Mouse (Mus musculus) forebrain, embryonic 11.5 days (tissue): ENCODE results near the gene Igf2bp3. TPM values are rescaled to one million over a fixed set of nuclear protein-coding genes. Genes with fewer than 3 reads are reported as not detected.

Source experiments
- ATAC-seq: fragments of 200-750 bp; cut with Nextera tagmentation; replicated peaks from 2 replicates; pipeline ENCODE4 v1.8.0; 2017; ENCODE audit warnings: moderate TSS enrichment; ENCODE audit not compliant: low FRiP score
- DNase-seq: peaks from one replicate; pipeline ENCODE4 v3.0.0-alpha.2; 2017; ENCODE audit warnings: low spot score
- H3K27ac ChIP-seq: fragments of 300-500 bp; sonication (generic); 2 replicates; pipeline ENCODE4 v1.5.1; 2014; ENCODE audit warnings: low read depth, low read length
- H3K27me3 ChIP-seq: fragments of 300-500 bp; sonication (generic); 2 replicates; pipeline ENCODE4 v1.6.1; 2014; ENCODE audit warnings: mild to moderate bottlenecking, low read length, mixed read lengths; ENCODE audit not compliant: control insufficient read depth, insufficient read depth
- H3K36me3 ChIP-seq: fragments of 300-500 bp; sonication (generic); 2 replicates; pipeline ENCODE4 v1.6.1; 2014; ENCODE audit warnings: mild to moderate bottlenecking, low read length, moderate library complexity, mixed read lengths; ENCODE audit not compliant: control insufficient read depth, insufficient read depth
- H3K4me1 ChIP-seq: fragments of 300-500 bp; sonication (generic); replicated peaks from 2 replicates; pipeline ENCODE4 v1.6.1; 2014; ENCODE audit warnings: low read length, mixed read lengths; ENCODE audit not compliant: control insufficient read depth, insufficient read depth
- H3K4me2 ChIP-seq: fragments of 300-500 bp; sonication (generic); 2 replicates; pipeline ENCODE4 v1.6.1; 2014; ENCODE audit warnings: low read depth, mild to moderate bottlenecking, low read length, moderate library complexity, mixed read lengths; ENCODE audit not compliant: severe bottlenecking
- H3K4me3 ChIP-seq: fragments of 300-500 bp; sonication (generic); 2 replicates; pipeline ENCODE4 v1.5.1; 2014; ENCODE audit warnings: low read depth, low read length
- H3K9ac ChIP-seq: fragments of 300-500 bp; sonication (generic); 2 replicates; pipeline ENCODE4 v1.6.1; 2014; ENCODE audit warnings: low read length
- H3K9me3 ChIP-seq: fragments of 300-500 bp; sonication (generic); 2 replicates; pipeline ENCODE4 v1.6.1; 2016; ENCODE audit warnings: low read length, mixed read lengths; ENCODE audit not compliant: control insufficient read depth
- WGBS: fragments of 180-500 bp; shearing (Covaris S2); extraction: QIAGEN DNeasy Blood & Tissue Kit; methylation state at CpG from one replicate; pipeline ENCODE4 v1.1.7; 2014; 5-methylcytosine and 5-hydroxymethylcytosine counted together
- polyA plus RNA-seq: library from polyadenylated mRNA; unstranded; fragments of >200 nt; fragmentation: Nextera tagmentation; extraction: Ambion mirVana; gene quantifications from 2 replicates; pipeline ENCODE4 v1.2.1, GENCODE M21; 2014

The Igf2bp3 gene
- polyA plus RNA-seq, 1 experiment from 2014 or later, result 132 TPM

GRCm38 (mm10) chr6:49215748-49216585 is 1.2 kb upstream of the Igf2bp3 start:
- DNase-seq, result no peak
- Histone ChIP-seq H3K4me1 (peaks cover 10% of the 10 kb centered on the region), H3K27me3 (no peaks in the 10 kb centered on the region), H3K9me3 (no peaks in the 10 kb centered on the region), H3K27ac (peak overlapping the region; percentile 99), H3K4me3 (peak overlapping the region; percentile 96), H3K4me2 (peak overlapping the region; percentile 96), H3K36me3 (no peaks in the 10 kb centered on the region), H3K9ac (peak overlapping the region; percentile 77)
- ATAC-seq, result peak; percentile 47
- WGBS, result under 1% methylated on average over 14 of the region's 14 CpGs

DNA sequence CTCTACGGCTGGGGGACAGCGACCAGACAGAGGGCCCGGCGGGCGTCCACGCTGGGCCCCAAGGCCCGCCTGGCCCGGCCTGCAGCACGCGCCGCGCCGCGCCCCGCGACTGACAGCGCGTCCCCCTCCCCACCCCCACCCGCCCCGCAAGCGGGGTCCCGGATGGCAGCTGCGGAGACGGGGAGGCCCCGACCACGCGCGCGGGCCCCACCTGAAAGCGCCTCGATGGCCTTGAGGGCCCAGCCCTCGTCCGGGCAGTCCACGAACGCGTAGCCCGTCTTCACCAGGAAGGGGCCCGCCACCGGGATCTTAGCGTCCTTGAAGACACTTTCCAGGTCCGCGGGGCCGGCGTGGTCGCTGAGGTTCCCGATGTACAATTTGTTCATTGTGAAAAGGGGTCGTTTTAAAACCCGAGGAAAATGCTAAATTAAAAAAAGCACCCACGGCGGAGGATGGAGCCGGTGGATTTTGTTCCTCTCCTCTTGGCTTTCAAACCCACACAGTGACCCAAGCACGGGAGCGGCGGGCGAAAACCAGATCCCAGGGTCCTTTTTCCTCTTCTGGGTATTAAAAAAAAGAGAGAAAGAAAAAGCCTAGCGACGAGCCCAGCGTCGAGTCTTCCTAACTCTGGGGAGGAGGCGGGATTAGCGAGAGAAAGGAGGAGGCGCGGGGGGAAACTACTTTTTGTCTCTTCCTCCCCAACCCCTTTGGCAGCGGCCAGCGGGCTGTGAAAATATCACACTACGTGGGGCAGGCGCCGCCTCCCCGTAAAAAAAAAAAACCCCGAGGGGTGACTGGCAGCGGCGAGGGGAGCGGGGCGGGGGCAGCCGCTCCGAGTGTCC is 450 bp downstream of the Igf2bp3 start:
- DNase-seq, result peak; percentile 94
- peaks cover 16% of the 10 kb centered on the region for H3K4me1 ChIP-seq
- H3K4me3 ChIP-seq, result peak overlapping the region; percentile 96
- H3K9ac ChIP-seq, result peak overlapping the region; percentile 94
- ATAC-seq, result peak; percentile 19
- no peaks in the 10 kb centered on the region for H3K36me3 ChIP-seq
- peak overlapping the region; percentile 99 for H3K27ac ChIP-seq
- no peaks in the 10 kb centered on the region for H3K9me3 ChIP-seq
- peak overlapping the region; percentile 96 for H3K4me2 ChIP-seq
- WGBS, result under 1% methylated on average over 72 of the region's 76 CpGs
- H3K27me3 ChIP-seq, result no peaks in the 10 kb centered on the region

DNA sequence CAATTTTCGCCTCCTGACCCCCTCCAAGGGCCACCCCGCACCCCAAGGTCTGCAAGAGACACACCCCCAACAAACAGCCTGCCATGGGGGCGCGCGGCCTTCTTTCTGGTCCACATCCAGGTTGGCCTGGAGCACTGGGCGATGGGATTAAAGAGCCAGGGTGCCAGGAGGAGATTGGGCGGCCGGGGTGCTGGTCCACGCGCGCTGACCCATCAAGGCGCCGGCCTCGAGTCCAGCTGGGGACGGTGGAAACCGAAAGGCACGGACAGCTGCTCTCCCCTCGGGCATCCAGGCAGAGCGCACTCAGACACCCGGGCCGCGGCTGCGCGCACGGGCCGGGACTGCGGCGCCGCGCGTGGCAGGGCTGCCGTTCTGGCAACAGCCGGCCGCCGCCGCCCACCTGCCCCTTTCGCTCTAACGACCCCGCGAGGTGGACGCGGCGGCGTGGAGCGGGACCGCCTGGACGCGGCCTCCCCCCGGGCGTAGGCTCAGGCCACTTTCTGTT is 1.1 kb downstream of the Igf2bp3 start:
- H3K9me3 ChIP-seq, result no peaks in the 10 kb centered on the region
- H3K36me3 ChIP-seq, result no peaks in the 10 kb centered on the region; the same call in 1 of the 2 replicates
- H3K27ac ChIP-seq, result peak overlapping the region; percentile 99
- WGBS, result 0% methylated on average over 45 of the region's 50 CpGs
- H3K4me2 ChIP-seq, result peak overlapping the region; percentile 96
- DNase-seq (peak; percentile 74), ATAC-seq (no peak)
- H3K4me1 ChIP-seq, result peaks cover 16% of the 10 kb centered on the region
- H3K4me3 ChIP-seq, result peak overlapping the region; percentile 96
- H3K9ac ChIP-seq, result peak overlapping the region; percentile 94
- H3K27me3 ChIP-seq, result no peaks in the 10 kb centered on the region

DNA sequence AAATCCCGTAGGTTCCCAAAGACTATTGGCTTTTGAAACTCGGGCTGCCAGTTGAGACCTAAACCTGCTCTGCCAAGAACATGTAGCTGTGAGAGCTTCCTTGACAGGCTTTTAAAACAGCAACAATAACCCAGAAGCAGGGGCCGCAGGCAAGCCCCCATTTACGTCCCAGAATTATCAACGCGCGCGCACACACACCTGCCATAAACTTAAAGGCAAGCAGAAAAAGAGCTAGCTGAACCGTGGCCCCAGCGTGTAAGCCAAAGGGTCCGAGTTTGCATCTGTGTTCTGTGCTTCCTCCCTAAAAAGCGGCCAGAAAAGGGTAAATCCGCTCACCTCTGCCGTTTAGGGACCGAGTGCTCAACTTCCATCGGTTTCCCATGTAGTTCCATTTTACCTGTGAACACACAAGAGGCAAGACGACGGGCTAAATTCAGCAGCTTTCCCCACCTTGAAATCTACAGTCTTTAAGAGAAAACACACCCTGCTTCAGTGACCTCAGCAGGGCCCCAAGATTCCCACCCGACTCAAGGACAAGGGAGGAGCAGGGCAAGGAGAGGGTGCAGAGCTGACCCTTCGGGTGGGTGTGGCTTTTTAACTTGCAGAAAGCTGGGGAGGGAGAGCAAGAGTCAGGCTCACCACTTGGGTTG is 1.7 kb downstream of the Igf2bp3 start:
- ATAC-seq (no peak), DNase-seq (peak; percentile 53)
- peak overlapping the region; percentile 94 for H3K9ac ChIP-seq
- peak overlapping the region; percentile 99; the same call in 1 of the 2 replicates for H3K27ac ChIP-seq
- peak overlapping the region; percentile 96 for H3K4me2 ChIP-seq
- no peaks in the 10 kb centered on the region for H3K27me3 ChIP-seq
- H3K36me3 ChIP-seq, result no peaks in the 10 kb centered on the region; the same call in 1 of the 2 replicates
- peak overlapping the region; percentile 96 for H3K4me3 ChIP-seq
- 3% methylated on average over 20 of the region's 20 CpGs for WGBS
- H3K9me3 ChIP-seq, result no peaks in the 10 kb centered on the region
- peaks cover 16% of the 10 kb centered on the region for H3K4me1 ChIP-seq

GRCm38 (mm10) chr6:49212141-49212540 is 2.6 kb downstream of the Igf2bp3 start:
- DNase-seq, result no peak
- Histone ChIP-seq H3K4me3 (peak overlapping the region; percentile 96), H3K4me2 (peak overlapping the region; percentile 96), H3K4me1 (peaks cover 16% of the 10 kb centered on the region), H3K27ac (no peak overlapping the region), H3K27me3 (no peaks in the 10 kb centered on the region), H3K9me3 (no peaks in the 10 kb centered on the region), H3K36me3 (no peaks in the 10 kb centered on the region; the same call in 1 of the 2 replicates), H3K9ac (peak overlapping the region; percentile 94)
- no peak for ATAC-seq
- WGBS, result 5% methylated on average over 3 of the region's 4 CpGs

GRCm38 (mm10) chr6:49211596-49211995 is 3.2 kb downstream of the Igf2bp3 start:
- no peak overlapping the region for H3K9ac ChIP-seq
- H3K36me3 ChIP-seq, result no peaks in the 10 kb centered on the region; the same call in 1 of the 2 replicates
- H3K27me3 ChIP-seq, result no peaks in the 10 kb centered on the region
- 24% methylated on average over 5 of the region's 5 CpGs for WGBS
- H3K9me3 ChIP-seq, result no peaks in the 10 kb centered on the region
- H3K27ac ChIP-seq, result no peak overlapping the region
- H3K4me1 ChIP-seq, result peaks cover 16% of the 10 kb centered on the region
- peak overlapping the region; percentile 15; the same call in 1 of the 2 replicates for H3K4me3 ChIP-seq
- DNase-seq (no peak), ATAC-seq (no peak)
- H3K4me2 ChIP-seq, result peak overlapping the region; percentile 47; the same call in 1 of the 2 replicates

GRCm38 (mm10) chr6:49209881-49210854 is 4.6 kb downstream of the Igf2bp3 start:
- H3K27ac ChIP-seq, result no peak overlapping the region
- WGBS, result 7% methylated on average over 14 of the region's 14 CpGs
- H3K9me3 ChIP-seq, result no peaks in the 10 kb centered on the region
- H3K4me2 ChIP-seq, result peak overlapping the region; percentile 47
- peaks cover 2% of the 10 kb centered on the region for H3K36me3 ChIP-seq
- H3K27me3 ChIP-seq, result no peaks in the 10 kb centered on the region
- ATAC-seq, result 0 out of 2 replicates have a peak, but pooled peaks have one; percentile 16
- peaks cover 16% of the 10 kb centered on the region for H3K4me1 ChIP-seq
- peak overlapping the region; percentile 15 for H3K4me3 ChIP-seq
- peak overlapping the region; percentile 0; the same call in 1 of the 2 replicates for H3K9ac ChIP-seq
- DNase-seq, result peak; percentile 80
